Mouse (Mus musculus): Measurements from ENCODE around the gene Taar7a. TPM values are rescaled to one million over a fixed set of nuclear protein-coding genes. Genes with fewer than 3 reads are reported as not detected.

The Taar7a gene
- polyA plus RNA-seq, 1 experiment from 2014 or later = not detected

Other genes with a start within 250 kb of the Taar7a start
- 150 and 170 TPM in 2 replicates for gene Rps12, start 206.2 kb downstream of the Taar7a start, polyA plus RNA-seq (2015; fragmentation: Nextera tagmentation; extraction: Ambion mirVana)
- 14.8 and 19.8 TPM in 2 replicates for gene Slc18b1, start 196.5 kb downstream of the Taar7a start, polyA plus RNA-seq (2015; fragmentation: Nextera tagmentation; extraction: Ambion mirVana)
- 0.41 and 0.67 TPM in 2 replicates for gene Vnn3, start 142.0 kb downstream of the Taar7a start, polyA plus RNA-seq (2015; fragmentation: Nextera tagmentation; extraction: Ambion mirVana)
- 3.0 and 4.1 TPM in 2 replicates for gene Vnn1, start 98.8 kb downstream of the Taar7a start, polyA plus RNA-seq (2015; fragmentation: Nextera tagmentation; extraction: Ambion mirVana)
- gene Taar1, start 73.1 kb downstream of the Taar7a start, polyA plus RNA-seq (2015; fragmentation: Nextera tagmentation; extraction: Ambion mirVana) = not detected in 2 replicates
- not detected in 2 replicates for gene Taar2, start 54.9 kb downstream of the Taar7a start, polyA plus RNA-seq (2015; fragmentation: Nextera tagmentation; extraction: Ambion mirVana)
- not detected in 2 replicates for gene Taar3, start 43.9 kb downstream of the Taar7a start, polyA plus RNA-seq (2015; fragmentation: Nextera tagmentation; extraction: Ambion mirVana)
- not detected in 2 replicates for gene Taar4, start 33.0 kb downstream of the Taar7a start, polyA plus RNA-seq (2015; fragmentation: Nextera tagmentation; extraction: Ambion mirVana)
- not detected in 2 replicates for gene Taar5, start 22.8 kb downstream of the Taar7a start, polyA plus RNA-seq (2015; fragmentation: Nextera tagmentation; extraction: Ambion mirVana)
- not detected in 2 replicates for gene Taar6, start 7.8 kb downstream of the Taar7a start, polyA plus RNA-seq (2015; fragmentation: Nextera tagmentation; extraction: Ambion mirVana)
- not detected in 2 replicates for gene Taar7b, start 6.5 kb upstream of the Taar7a start, polyA plus RNA-seq (2015; fragmentation: Nextera tagmentation; extraction: Ambion mirVana)
- gene Taar7d, start 33.7 kb upstream of the Taar7a start, polyA plus RNA-seq (2015; fragmentation: Nextera tagmentation; extraction: Ambion mirVana) = not detected in 2 replicates
- not detected in 2 replicates for gene Taar7e, start 44.1 kb upstream of the Taar7a start, polyA plus RNA-seq (2015; fragmentation: Nextera tagmentation; extraction: Ambion mirVana)
- gene Taar7f, start 56.0 kb upstream of the Taar7a start, polyA plus RNA-seq (2015; fragmentation: Nextera tagmentation; extraction: Ambion mirVana) = not detected in 2 replicates
- not detected in 2 replicates for gene Taar8a, start 83.0 kb upstream of the Taar7a start, polyA plus RNA-seq (2015; fragmentation: Nextera tagmentation; extraction: Ambion mirVana)
- not detected in 2 replicates for gene Taar8b, start 98.8 kb upstream of the Taar7a start, polyA plus RNA-seq (2015; fragmentation: Nextera tagmentation; extraction: Ambion mirVana)
- gene Taar8c, start 108.4 kb upstream of the Taar7a start, polyA plus RNA-seq (2015; fragmentation: Nextera tagmentation; extraction: Ambion mirVana) = not detected in 2 replicates
- gene Taar9, start 116.1 kb upstream of the Taar7a start, polyA plus RNA-seq (2015; fragmentation: Nextera tagmentation; extraction: Ambion mirVana) = 0.13 TPM in 1 of 2 replicates, not detected in the other
- 87.8 and 91.1 TPM in 2 replicates for gene Stx7, start 155.8 kb upstream of the Taar7a start, polyA plus RNA-seq (2015; fragmentation: Nextera tagmentation; extraction: Ambion mirVana)
- gene Moxd1, start 230.0 kb upstream of the Taar7a start, polyA plus RNA-seq (2015; fragmentation: Nextera tagmentation; extraction: Ambion mirVana) = 10.9 and 14.9 TPM in 2 replicates

All from stomach, embryonic 15.5 days (tissue).